Mouse (Mus musculus) neutrophil, adult 5-6 weeks (primary cell): ENCODE measurements around the gene Rilp. TPM values are rescaled to one million over a fixed set of nuclear protein-coding genes. Genes with fewer than 3 reads are reported as not detected.
A peak's percentile ranks its signal among the peaks of the same experiment; 100 is the strongest.
"Not testable (repeated sequence)": the region's sequence is repeated elsewhere in the genome, so short reads cannot be mapped to it uniquely, and the experiment has no call there.

Experiments used
- ATAC-seq: fragments of 151-379, 151-347 bp; 2 replicates; pipeline ENCODE4 v1.8.0; 2017; ENCODE audit warnings: mild to moderate bottlenecking, moderate TSS enrichment; ENCODE audit not compliant: insufficient number of reproducible peaks, poor library complexity, low FRiP score, severe bottlenecking; ENCODE audit errors: extremely low read depth
- total RNA-seq: library from RNA; stranded (forward); fragments of 200-1000 nt; gene quantifications from 2 replicates; pipeline ENCODE4 v1.2.3, GENCODE M21; 2017

Rilp gene
- total RNA-seq, 1 experiment from 2014 or later, result not detected

GRCm38 (mm10) chr11:75549658-75550111 lies 39.8 kb downstream of the Rilp start:
- ATAC-seq, result no peak

- no peak for ATAC-seq
Observed at GRCm38 (mm10) chr11:75550200-75550946, 40.5 kb downstream of the Rilp start.

- no peak for ATAC-seq
Observed at GRCm38 (mm10) chr11:75551321-75551720, 41.4 kb downstream of the Rilp start.

- ATAC-seq, result no peak
Observed at GRCm38 (mm10) chr11:75551961-75552441, 42.1 kb downstream of the Rilp start.

GRCm38 (mm10) chr11:75552906-75553482 lies 43.1 kb downstream of the Rilp start:
- no peak for ATAC-seq

- not testable (repeated sequence) for ATAC-seq
Observed at GRCm38 (mm10) chr11:75556006-75556405, 46.1 kb downstream of the Rilp start.

- ATAC-seq, result no peak
Observed at GRCm38 (mm10) chr11:75557142-75557541, 47.2 kb downstream of the Rilp start.

GRCm38 (mm10) chr11:75558101-75558500 lies 48.2 kb downstream of the Rilp start:
- peak; percentile 24; the same call in 1 of the 2 replicates for ATAC-seq

- no peak for ATAC-seq
Observed at GRCm38 (mm10) chr11:75559870-75560504, 50.1 kb downstream of the Rilp start.

GRCm38 (mm10) chr11:75560530-75561409 lies 50.9 kb downstream of the Rilp start:
- peak; percentile 86 for ATAC-seq

- ATAC-seq, result no peak
Observed at GRCm38 (mm10) chr11:75561410-75561791, 51.5 kb downstream of the Rilp start.

Other genes starting within 250 kb of the Rilp start
- 77.9 and 81.3 TPM in 2 replicates for gene Rpa1, start 161.8 kb upstream of the Rilp start, total RNA-seq
- gene Smyd4, start 161.7 kb upstream of the Rilp start, total RNA-seq, result 13.8 and 14.0 TPM in 2 replicates
- gene Serpinf1, start 87.4 kb upstream of the Rilp start, total RNA-seq, result not detected in 2 replicates
- 0.47 and 1.2 TPM in 2 replicates for gene Serpinf2, start 70.5 kb upstream of the Rilp start, total RNA-seq
- gene Wdr81, start 55.4 kb upstream of the Rilp start, total RNA-seq, result 16.3 and 17.8 TPM in 2 replicates
- gene Tlcd2, start 48.4 kb upstream of the Rilp start, total RNA-seq, result 3.3 and 5.6 TPM in 2 replicates
- 89.3 and 91.5 TPM in 2 replicates for gene Prpf8, start 23.3 kb upstream of the Rilp start, total RNA-seq
- gene Scarf1, start 3.4 kb downstream of the Rilp start, total RNA-seq, result not detected in 2 replicates
- gene Slc43a2, start 21.6 kb downstream of the Rilp start, total RNA-seq, result 44.0 and 48.4 TPM in 2 replicates
- gene Pitpna, start 78.0 kb downstream of the Rilp start, total RNA-seq, result 88.9 and 113 TPM in 2 replicates
- 119 and 128 TPM in 2 replicates for gene Inpp5k, start 120.9 kb downstream of the Rilp start, total RNA-seq
- 153 and 163 TPM in 2 replicates for gene Myo1c, start 140.4 kb downstream of the Rilp start, total RNA-seq
- 80.4 and 102 TPM in 2 replicates for gene Crk, start 169.2 kb downstream of the Rilp start, total RNA-seq
- 141 and 162 TPM in 2 replicates for gene Ywhae, start 222.8 kb downstream of the Rilp start, total RNA-seq